Comparison of ENCODE assay signal across 10 mouse cellular contexts in genomic region chr6:114478771-114479170, GRCm38 (mm10).
DNase-seq lines count a peak whose midpoint lies in the region; ATAC-seq and TF ChIP-seq lines count a peak whose summit lies in the region.
"Had no signal": no experiment of that assay in that cellular context is flagged by ENCODE, and none has a peak within 500 bp of the region (broad histone marks: within the 10 kb centered on the region; RNA-seq: fewer than 3 reads in every experiment).

No protein-coding gene starts in this region.

- H3K36me3 ChIP-seq in intestine, embryonic 15.5 days = no peaks in the 10 kb centered on the region
- H3K36me3 ChIP-seq in intestine, postnatal 0 days (ENCODE audit: control insufficient read depth, insufficient read depth) = no peaks in the 10 kb centered on the region

- TF ChIP-seq CTCF in intestine, postnatal 0 days (IDR thresholded peaks at IDR 0.05; ENCODE audit: low read depth) = no peak

- DNase-seq in brain, adult 2 months (ENCODE audit: low read depth, low spot score) = peak; percentile 21
- DNase-seq in heart, adult 9 months (ENCODE audit: low spot score in 2 of 2) = peak; percentile 82 to 84
- peak; percentile 58 to 83 for DNase-seq in lung, postnatal 4 days
- DNase-seq in cerebellum, adult 9-11 months = no peak
- no peak for DNase-seq in left cerebral cortex, adult 11 months (ENCODE audit: low spot score)
- DNase-seq: spleen, adult 18-20 months had no signal

- H3K9ac ChIP-seq in intestine, embryonic 15.5 days = no peak overlapping the region
- H3K9ac ChIP-seq in intestine, postnatal 0 days (ENCODE audit: low read depth, low read length) = no peak overlapping the region

- no peak overlapping the region for H3K27ac ChIP-seq in intestine, embryonic 15.5 days
- H3K27ac ChIP-seq in intestine, postnatal 0 days (ENCODE audit: low read depth, low read length) = no peak overlapping the region

- no peaks in the 10 kb centered on the region for H3K4me1 ChIP-seq in intestine, embryonic 15.5 days (replicated peaks)
- no peaks in the 10 kb centered on the region for H3K4me1 ChIP-seq in intestine, postnatal 0 days (replicated peaks; ENCODE audit: control insufficient read depth, insufficient read depth, low read length)

- H3K4me3 ChIP-seq in intestine, embryonic 15.5 days (replicated peaks) = no peak overlapping the region
- H3K4me3 ChIP-seq in intestine, postnatal 0 days (ENCODE audit: low read depth, low read length) = no peak overlapping the region
- H3K4me3 ChIP-seq: erythroblast, embryonic 14.5 days had no signal

- H3K9me3 ChIP-seq in intestine, embryonic 15.5 days = no peaks in the 10 kb centered on the region
- H3K9me3 ChIP-seq in intestine, postnatal 0 days (ENCODE audit: control insufficient read depth) = no peaks in the 10 kb centered on the region

- peak; percentile 17; the same call in 1 of the 2 replicates for ATAC-seq in intestine, embryonic 15.5 days
- no peak for ATAC-seq in intestine, postnatal 0 days
- no peak for ATAC-seq in megakaryocyte-erythroid progenitor cell, adult 5-6 weeks (replicated peaks; ENCODE audit: low FRiP score, low TSS enrichment, poor library complexity, severe bottlenecking)

- no peak overlapping the region for H3K4me2 ChIP-seq in intestine, embryonic 15.5 days (replicated peaks)
- H3K4me2 ChIP-seq in intestine, postnatal 0 days (replicated peaks; ENCODE audit: low read depth) = no peak overlapping the region

- H3K27me3 ChIP-seq in intestine, embryonic 15.5 days (replicated peaks) = no peaks in the 10 kb centered on the region
- no peaks in the 10 kb centered on the region for H3K27me3 ChIP-seq in intestine, postnatal 0 days (replicated peaks; ENCODE audit: control insufficient read depth, insufficient read depth, low read length)

- 21% methylated on average over 4 of the region's 4 CpGs for WGBS in intestine, embryonic 15.5 days
- WGBS in intestine, postnatal 0 days = 45% methylated on average over 4 of the region's 4 CpGs

Comparison
In these comparisons a context has a peak if more than half of its experiments do, and no peak if none do; other contexts are left out.
1. DNase-seq: peak in brain, adult 2 months (single experiment), heart, adult 9 months (2 of 2) and lung, postnatal 4 days (2 of 2); none in cerebellum, adult 9-11 months (single experiment) and left cerebral cortex, adult 11 months (single experiment).